Mouse (Mus musculus): ENCODE results near the gene Commd1. TPM values are rescaled to one million over a fixed set of nuclear protein-coding genes. Genes with fewer than 3 reads are reported as not detected.
A peak's percentile ranks its signal among the peaks of the same experiment; 100 is the strongest.

The Commd1 gene
- total and polyA plus RNA-seq, 3 experiments = 102 to 113 TPM; not detected in 1

DNA sequence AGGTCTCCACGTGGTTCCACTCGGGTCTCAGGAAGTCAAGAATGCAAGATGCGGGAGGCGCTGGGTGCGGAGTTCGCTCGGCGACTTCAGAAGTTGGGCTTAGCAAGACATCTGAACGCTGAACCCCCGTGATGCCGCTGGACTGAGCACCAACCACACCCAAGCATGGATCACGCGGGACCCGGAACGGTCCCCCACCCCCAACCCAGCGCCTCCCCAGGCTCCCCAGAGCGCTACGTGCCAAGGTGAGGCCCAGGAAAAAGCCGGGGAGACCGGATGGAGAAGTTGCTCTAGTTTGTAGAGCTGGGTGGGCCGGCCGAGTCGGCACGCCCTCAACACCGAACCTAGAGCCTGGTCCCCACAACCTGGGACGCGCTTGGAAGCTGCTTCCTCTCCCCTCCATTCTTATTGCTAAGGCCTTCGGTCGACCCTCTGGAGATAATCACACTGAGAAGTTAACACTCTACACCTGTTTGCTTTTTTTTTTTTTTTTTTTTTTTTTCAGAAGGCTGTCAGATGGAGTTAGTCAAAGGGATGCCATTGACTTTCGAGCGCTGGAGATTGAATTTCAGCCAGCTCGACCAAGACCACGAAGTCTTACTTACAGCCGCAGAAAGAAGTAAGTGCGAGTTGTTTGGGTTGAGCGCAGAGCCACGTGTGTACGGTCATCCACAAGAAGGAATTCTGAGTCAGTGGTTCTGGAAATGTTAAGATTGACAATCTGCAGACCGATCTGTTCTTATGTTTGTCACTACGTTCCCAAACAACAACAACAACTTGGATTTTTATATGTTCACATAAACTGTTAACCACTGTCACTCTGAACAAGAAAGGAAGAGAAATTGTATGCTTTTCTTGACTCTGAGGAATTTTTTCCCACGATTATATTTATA, 121.6 kb downstream of the Commd1 start, which contains the start of gene B3gnt2:
Gene B3gnt2, minus strand, starts transcription at position 627 of the 893 bp plus-strand sequence.
- Histone ChIP-seq H3K27me3 (ENCODE audit: control insufficient read depth in 1 of 2, insufficient read depth in 2 of 2, low read length in 2 of 2) (no peaks in the 10 kb centered on the region), H3K4me1 (ENCODE audit: control insufficient read depth in 1 of 2, insufficient read depth in 2 of 2, low read length in 2 of 2) (peaks cover 13 to 23% of the 10 kb centered on the region in 2 experiments), H3K79me2 (ENCODE audit: control insufficient read depth, insufficient read depth, low read length, poor library complexity) (peaks cover 35% of the 10 kb centered on the region), H3K9me3 (replicated peaks; ENCODE audit: insufficient read depth, low read length) (no peaks in the 10 kb centered on the region), H3K27ac (ENCODE audit: control insufficient read depth, low read depth, low read length) (peak within 1 kb of the TSS; percentile 80), H3K9ac (ENCODE audit: control insufficient read depth, low read depth, low read length, poor library complexity, severe bottlenecking) (peak within 1 kb of the TSS; percentile 89), H3K36me3 (ENCODE audit: control insufficient read depth in 1 of 2, insufficient read depth in 2 of 2, low read length in 2 of 2) (peaks cover 0 to 19% of the 10 kb centered on the region in 2 experiments; a peak in 2 of 4 replicates), H3K4me3 (ENCODE audit: control insufficient read depth in 1 of 2, insufficient read depth in 1 of 2, low read depth in 2 of 2, low read length in 2 of 2) (peak within 1 kb of the TSS; percentile 70 to 98)
- TF ChIP-seq ZKSCAN1 (IDR thresholded peaks at IDR 0.05; ENCODE audit: low read depth, low read length) (no peak), JUND (IDR thresholded peaks at IDR 0.05; ENCODE audit: low read depth, low read length) (no peak), RAD21 (IDR thresholded peaks at IDR 0.05; ENCODE audit: low read depth, low read length) (no peak; the same call in 1 of the 2 replicates), E2F4 (IDR thresholded peaks at IDR 0.05; ENCODE audit: borderline replicate concordance, low read depth, low read length) (no peak), POLR2AphosphoS2 (IDR thresholded peaks at IDR 0.05; ENCODE audit: low read length) (no peak), USF2 (IDR thresholded peaks at IDR 0.05; ENCODE audit: borderline replicate concordance in 1 of 2, insufficient read depth in 1 of 2, low read depth in 1 of 2, low read length in 2 of 2) (no peak), ZMIZ1 (IDR thresholded peaks at IDR 0.05; ENCODE audit: low read depth, low read length) (peak; percentile 2; the same call in 1 of the 2 replicates), MYC (IDR thresholded peaks at IDR 0.05; ENCODE audit: low read depth, low read length) (peak; percentile 8; the same call in 1 of the 2 replicates), ZNF384 (IDR thresholded peaks at IDR 0.05; ENCODE audit: low read depth, low read length) (peak; percentile 90), ETS1 (IDR thresholded peaks at IDR 0.05; ENCODE audit: low read depth, low read length) (peak; percentile 31; the same call in 1 of the 2 replicates), MYB (IDR thresholded peaks at IDR 0.05; ENCODE audit: low read depth, low read length) (no peak), POLR2A (IDR thresholded peaks at IDR 0.05; ENCODE audit: control insufficient read depth in 1 of 2, insufficient read depth in 1 of 2, low read depth in 1 of 2, low read length in 2 of 2, poor library complexity in 1 of 2) (peak in 1 of 2 experiments; percentile 26; a peak in 3 of 4 replicates), ELF1 (IDR thresholded peaks at IDR 0.05; ENCODE audit: low read depth, low read length) (no peak), TBP (IDR thresholded peaks at IDR 0.05; ENCODE audit: low read depth, low read length) (0 out of 2 replicates have a peak, but pooled peaks have one; percentile 27), MEF2A (IDR thresholded peaks at IDR 0.05; ENCODE audit: extremely low read depth, insufficient replicate concordance, low read depth, low read length, poor library complexity, severe bottlenecking) (no peak), MAX (IDR thresholded peaks at IDR 0.05; ENCODE audit: low read length) (peak; percentile 23; the same call in 1 of the 2 replicates), USF1 (IDR thresholded peaks at IDR 0.05; ENCODE audit: low read depth, low read length) (peak; percentile 1; the same call in 1 of the 2 replicates), MAFK (IDR thresholded peaks at IDR 0.05; ENCODE audit: borderline replicate concordance, low read depth, low read length) (no peak), TCF12 (IDR thresholded peaks at IDR 0.05; ENCODE audit: low read depth, low read length) (peak; percentile 40; the same call in 1 of the 2 replicates), RCOR1 (IDR thresholded peaks at IDR 0.05; ENCODE audit: low read depth, low read length) (no peak), MAZ (IDR thresholded peaks at IDR 0.05; ENCODE audit: low read depth, low read length) (peak; percentile 41; the same call in 1 of the 2 replicates), EP300 (IDR thresholded peaks at IDR 0.05; ENCODE audit: low read depth in 1 of 2, low read length in 2 of 2) (no peak; a peak in 1 of 4 replicates), ZC3H11A (IDR thresholded peaks at IDR 0.05; ENCODE audit: low read depth, low read length) (0 out of 2 replicates have a peak, but pooled peaks have one; percentile 9), SIN3A (IDR thresholded peaks at IDR 0.05; ENCODE audit: low read length) (no peak), MXI1 (IDR thresholded peaks at IDR 0.05; ENCODE audit: low read depth, low read length) (no peak; the same call in none of the 2 replicates), UBTF (IDR thresholded peaks at IDR 0.05; ENCODE audit: borderline replicate concordance, insufficient read depth, low read depth, low read length) (no peak), NRF1 (IDR thresholded peaks at IDR 0.05; ENCODE audit: insufficient read depth, low read depth, low read length, poor library complexity, severe bottlenecking) (no peak)
- peak; percentile 89 for DNase-seq (ENCODE audit: low read depth, low spot score)
